Mouse (Mus musculus) adrenal gland, postnatal 25 days (tissue): ENCODE results near the gene Hlcs. TPM values are rescaled to one million over a fixed set of nuclear protein-coding genes. Genes with fewer than 3 reads are reported as not detected.
A peak's percentile ranks its signal among the peaks of the same experiment; 100 is the strongest.

Source experiments
- DNase-seq: peaks from one replicate; pipeline ENCODE4 v3.0.0; 2021; ENCODE audit warnings: mixed read lengths
- total RNA-seq: library from RNA; stranded (reverse); gene quantifications from 2 replicates; pipeline ENCODE4 v1.2.3, GENCODE M21; 2021

Gene Hlcs
- total RNA-seq, 1 experiment from 2014 or later: 20.3 TPM

DNA sequence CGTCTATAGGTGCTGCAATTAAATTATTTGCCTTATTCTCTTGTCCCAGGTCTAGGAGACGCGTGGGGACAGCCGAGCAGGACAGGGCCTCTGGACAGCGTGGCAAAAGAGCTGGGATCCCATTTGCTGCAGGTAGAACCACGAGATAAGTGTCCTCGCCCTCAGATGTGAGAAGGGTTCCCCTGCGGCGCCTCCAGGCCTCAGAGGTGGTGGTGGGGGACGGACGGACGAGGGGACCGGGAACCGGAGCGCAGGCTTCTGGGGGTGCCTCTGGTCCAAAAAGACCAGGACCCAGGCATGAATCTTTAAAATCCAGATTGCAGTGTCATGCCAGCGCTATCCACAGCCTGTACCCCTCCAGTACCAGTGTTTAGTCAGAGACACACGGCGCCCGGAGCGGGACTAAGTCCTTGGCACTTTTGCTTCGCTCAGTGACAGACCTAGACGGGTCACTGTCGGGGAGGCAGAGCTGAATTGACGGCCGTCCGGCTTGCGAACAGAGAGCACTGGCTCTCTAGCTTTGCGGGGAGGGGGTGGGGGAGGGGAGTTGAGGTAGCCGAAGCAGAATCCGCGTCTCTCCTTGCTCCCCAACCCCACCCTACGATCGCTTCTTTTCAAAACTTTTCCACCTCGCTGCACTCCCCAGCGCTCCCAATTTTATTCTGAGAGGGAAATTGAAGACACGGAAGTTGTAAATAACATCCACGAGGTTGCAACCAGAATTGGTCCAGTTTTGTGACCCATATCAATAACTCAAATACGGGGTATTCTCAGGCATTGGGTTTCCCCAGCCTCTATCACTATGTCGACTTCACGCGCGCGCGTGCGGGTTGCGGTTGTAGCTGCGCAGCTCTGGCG, 218.9 kb downstream of the Hlcs start:
- no peak for DNase-seq

GRCm38 (mm10) chr16:94093151-94093863, 220.1 kb downstream of the Hlcs start:
- no peak for DNase-seq

DNA sequence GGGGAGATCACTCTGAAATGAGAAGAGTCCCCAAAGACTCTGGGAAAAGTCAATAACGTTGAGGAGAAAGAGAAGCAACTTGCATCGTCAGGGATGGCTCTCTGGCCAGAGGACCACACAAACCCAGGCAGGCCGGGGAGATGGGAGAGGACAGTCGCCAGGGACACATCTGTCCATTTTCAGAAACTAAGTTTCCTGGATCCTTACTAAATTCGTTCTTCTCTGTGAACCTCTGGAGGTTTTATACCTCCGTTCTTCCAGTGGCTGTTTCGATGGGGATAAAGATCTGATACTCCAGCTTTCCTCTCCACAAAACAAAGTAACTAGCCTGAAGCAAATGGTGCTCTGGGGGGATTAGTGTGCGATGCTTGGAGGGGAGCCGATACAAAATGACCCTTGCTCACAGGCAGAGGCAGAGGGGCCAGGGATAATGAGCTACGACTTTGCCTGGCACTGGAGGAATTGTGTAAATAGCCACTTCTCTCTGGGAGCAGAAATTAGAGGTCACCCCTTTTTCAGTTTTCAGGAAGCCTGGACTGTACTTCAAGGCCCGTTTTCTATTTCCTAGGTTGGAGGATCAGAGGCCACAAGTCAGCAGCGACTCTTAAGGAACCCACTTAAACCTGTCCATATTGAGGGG, 220.7 kb downstream of the Hlcs start:
- no peak for DNase-seq

- DNase-seq: no peak
Measured at GRCm38 (mm10) chr16:94088819-94089692, 224.3 kb downstream of the Hlcs start.

DNA sequence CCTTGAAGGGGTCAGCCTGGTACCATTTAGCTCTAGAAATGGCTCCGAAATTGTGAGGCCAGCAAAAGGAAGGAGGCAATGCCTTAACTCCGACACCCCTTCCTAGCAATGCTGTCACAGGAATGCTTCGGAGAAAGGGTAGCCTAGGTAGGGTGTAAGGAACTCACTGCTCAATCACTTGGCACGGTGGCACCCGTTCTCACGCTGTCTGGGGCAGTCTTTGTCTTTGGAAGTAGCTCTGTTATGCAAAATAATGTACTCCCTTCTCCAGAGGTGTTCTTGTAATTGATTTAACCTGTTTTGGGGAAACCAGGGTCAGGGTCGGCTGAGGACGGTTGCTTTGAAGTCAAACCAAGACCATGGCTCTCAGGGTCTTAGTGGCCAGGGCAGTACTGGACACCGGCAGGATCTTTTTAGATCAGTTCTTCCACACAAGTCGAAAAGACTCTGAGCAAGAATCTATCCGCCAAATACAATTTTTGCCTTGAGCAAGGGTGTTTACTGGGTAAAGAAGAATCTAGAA, 225.1 kb downstream of the Hlcs start:
- no peak for DNase-seq

- no peak for DNase-seq
Measured at GRCm38 (mm10) chr16:94087570-94088225, 225.7 kb downstream of the Hlcs start.

GRCm38 (mm10) chr16:94086701-94087569, 226.4 kb downstream of the Hlcs start:
- no peak for DNase-seq

GRCm38 (mm10) chr16:94085603-94086285, 227.6 kb downstream of the Hlcs start:
- no peak for DNase-seq

- DNase-seq: peak; percentile 54
Measured at GRCm38 (mm10) chr16:94084711-94085602, 228.4 kb downstream of the Hlcs start, which contains the start of gene Sim2. Gene Sim2 (plus strand): TSS chr16:94084931.

- DNase-seq: no peak
Measured at GRCm38 (mm10) chr16:94083848-94084525, 229.4 kb downstream of the Hlcs start.

DNA sequence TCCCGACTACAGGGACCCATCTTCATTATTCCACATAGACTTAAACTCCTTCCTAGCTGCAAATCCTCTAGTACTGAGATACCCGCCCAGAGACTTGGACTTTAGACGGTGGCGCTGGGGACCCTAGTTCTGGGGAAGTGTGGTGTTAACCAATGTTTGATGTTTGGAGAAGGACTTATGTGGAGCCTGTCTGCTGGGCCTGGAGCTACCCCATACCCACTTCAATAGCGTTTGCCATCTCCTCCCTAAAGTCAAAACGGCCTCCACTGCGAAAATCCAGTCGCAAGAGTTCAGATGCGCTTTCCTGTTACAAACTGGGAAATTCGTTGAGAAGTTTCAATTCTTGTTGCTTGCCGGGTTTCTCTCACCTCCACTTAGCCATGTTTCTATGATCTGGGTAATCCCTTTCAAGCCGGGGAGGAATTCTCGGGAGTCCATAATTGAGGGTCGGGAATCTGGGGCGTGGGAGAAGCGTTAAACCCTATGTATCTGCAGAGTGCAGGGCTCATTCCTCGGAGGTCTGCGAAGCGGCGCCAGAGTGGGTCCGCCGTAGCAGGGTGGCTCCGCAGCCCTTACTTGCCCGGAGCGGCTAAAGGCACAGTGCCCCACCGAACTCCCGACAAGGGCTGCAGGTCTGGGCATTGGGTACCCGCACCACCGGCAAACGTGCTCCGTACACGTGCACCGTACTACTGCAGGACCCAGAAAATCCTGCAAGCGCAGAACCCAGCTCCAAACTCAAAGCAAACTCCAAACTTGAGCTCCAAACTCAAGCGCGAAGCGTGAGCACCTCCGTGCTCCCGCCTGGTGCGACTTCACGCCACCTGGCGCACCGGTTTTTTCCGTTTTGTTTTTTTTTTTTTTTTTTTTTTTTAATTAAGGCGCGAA, 230.2 kb downstream of the Hlcs start:
- no peak for DNase-seq

DNA sequence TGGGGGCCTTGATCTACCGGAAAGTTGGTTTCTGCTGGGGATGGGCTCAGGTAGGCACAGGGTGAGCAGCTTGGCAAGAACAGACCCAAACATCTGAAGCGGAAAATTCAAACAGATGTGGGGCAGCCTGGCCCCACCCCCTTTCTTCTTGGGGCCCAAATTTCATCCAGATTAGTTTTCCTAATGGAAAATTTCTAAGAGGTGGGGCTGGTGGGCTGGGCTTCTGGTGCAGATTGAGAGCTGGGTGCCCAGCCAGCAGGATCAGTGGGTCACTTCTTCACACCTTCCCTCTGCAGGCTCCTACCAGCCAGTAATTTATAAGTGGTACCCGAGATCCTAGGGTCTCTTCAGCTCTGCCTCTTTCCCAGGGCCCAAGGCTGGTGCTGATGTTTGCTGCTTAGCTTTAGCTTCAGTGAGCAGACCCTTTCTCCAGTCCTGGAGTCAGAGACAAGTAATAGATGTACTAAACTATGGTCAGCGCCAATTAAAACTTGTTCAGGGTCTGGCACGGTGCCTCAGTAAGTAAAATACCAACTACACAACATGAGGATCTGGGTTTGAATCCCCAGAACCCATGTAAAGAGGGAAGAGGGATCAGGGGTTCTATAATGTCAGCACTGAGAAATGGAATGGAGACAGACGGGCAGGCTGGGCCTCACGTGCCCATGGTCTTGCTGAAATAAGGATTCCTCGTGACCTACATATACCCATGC, 231.2 kb downstream of the Hlcs start:
- no peak for DNase-seq

GRCm38 (mm10) chr16:94081596-94081995, 231.8 kb downstream of the Hlcs start:
- DNase-seq: no peak

DNA sequence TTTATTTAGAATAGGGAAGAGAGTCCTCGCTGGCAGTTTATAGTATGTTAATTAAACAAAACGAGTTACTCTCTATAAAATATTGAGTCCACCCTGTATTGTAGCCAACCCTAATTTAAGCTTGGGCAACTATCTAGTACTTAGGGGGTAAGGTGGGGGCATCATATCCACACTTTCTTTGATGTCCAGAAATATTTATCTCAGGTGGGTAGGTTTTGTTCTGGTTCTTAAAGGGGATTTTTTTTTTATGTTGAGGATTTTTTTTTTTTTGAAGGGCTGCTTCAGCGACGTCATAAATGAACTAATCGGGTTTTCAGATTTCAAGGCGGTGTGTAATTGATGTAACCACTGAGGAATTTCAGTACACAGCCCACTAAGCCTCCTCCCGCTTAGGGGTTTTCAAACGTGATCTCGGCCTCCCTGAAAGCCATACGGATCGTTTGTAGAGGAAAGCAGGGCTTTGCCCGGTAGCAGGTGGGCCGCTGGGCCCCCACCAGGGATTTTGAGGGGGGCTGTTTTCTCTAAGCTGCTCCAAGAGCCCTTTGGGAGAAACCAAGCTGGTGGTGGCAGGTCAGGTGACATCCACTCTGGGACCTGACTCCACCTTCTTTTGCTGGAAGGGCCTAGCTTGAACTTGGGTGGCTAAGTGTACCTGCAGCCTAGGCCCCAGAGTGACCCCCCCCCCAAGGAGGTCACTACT, 233.4 kb downstream of the Hlcs start:
- no peak for DNase-seq

DNA sequence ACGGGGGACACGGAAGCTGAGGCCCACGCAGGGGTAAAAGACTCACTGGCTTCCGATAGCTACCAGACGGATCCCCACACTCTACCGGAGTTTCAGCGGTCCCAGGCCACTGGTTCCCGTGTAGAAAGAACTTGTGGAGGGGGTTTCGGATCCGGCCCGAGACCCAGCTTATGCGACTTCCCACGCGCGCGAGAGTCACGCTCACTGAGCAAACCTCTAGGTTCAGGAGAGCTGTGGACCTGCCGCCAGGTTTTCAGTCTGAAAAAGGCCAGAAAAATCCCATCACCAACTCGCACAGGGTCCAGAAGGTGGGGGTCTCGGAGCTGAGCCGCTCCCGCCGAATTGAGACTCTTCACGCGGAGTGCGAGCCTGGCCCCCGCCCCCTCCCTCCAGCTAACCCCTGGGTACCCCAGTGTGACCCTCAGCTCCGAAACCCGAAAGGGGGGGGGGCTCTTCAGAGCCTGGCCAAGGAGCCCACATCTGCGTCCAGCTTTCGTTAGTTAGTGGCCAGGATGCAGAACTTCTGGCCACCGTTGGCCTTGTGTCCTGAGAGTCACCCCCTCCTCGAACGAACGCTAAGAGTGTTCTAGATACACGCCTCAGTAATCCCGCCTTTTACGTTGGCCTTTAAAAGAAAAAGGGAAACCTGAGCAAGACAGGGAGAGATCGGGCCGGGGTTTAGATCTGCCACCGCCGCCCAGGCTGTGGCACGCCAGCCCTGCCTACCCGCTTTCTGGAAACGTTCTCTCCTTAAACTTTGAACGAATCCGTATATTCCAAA, 234.1 kb downstream of the Hlcs start:
- no peak for DNase-seq
